In the genomic region with DNA sequence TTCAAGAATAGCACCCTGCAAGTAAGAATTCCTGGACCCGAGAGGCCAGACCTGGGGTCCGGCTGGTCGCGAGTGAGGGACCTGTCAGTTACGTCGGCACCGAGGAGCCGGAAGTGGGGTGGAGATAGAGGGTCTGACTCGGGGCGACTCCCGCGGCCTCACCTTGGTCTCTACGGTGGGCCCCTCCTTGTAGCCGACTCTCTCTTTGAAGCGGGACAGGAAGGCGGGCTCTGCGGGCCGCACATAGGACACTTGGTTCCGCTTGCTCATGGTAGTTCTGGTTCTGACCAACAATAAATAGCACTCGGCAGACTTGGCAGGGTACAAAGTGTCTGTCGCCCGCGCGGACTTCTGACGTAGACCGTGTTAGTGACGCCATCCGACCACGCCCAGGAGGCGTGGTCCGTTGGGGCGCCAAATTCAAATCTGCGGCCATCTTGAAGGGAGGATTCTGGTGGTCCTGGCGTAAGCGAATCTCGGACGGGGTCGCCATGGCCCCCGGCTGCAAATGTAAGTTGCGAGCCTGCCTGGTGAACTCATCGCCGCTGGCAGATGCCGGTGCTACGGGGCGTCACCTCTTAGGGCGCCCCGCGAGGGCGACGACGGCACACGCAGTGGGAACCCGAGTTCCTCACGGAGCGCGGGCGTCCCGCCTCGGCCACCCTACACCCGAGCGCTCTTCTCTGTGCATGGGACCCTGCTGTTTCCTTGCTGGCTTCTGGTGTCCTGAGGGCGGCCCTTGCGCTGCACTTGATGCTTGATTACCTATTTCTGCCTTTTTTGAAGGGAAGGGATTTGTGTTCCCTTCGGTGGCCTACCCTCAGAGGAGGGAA, we compare ENCODE assay signal across 8 mouse cellular contexts. TPM values are rescaled to one million over a fixed set of nuclear protein-coding genes. Genes with fewer than 3 reads are reported as not detected.
DNase-seq lines count a peak whose midpoint lies in the region; ATAC-seq and TF ChIP-seq lines count a peak whose summit lies in the region.

A gene (minus strand): TSS at position 358 of the 833 bp plus-strand sequence.
A gene (plus strand): TSS at position 404 of the 833 bp plus-strand sequence.

- peak within 1 kb of the TSS; percentile 64 for H3K4me3 ChIP-seq in embryonic facial prominence, embryonic 14.5 days (ENCODE audit: low read depth, low read length)
- H3K4me3 ChIP-seq in heart, adult 2 months: peak within 1 kb of the TSS; percentile 78
- peak within 1 kb of the TSS; percentile 89 for H3K4me3 ChIP-seq in limb, embryonic 14.5 days (replicated peaks; ENCODE audit: low read length)
- H3K4me3 ChIP-seq in midbrain, postnatal 0 days (ENCODE audit: low read depth, low read length): peak within 1 kb of the TSS; percentile 85

- H3K9ac ChIP-seq in embryonic facial prominence, embryonic 14.5 days (ENCODE audit: low read depth, low read length): peak within 1 kb of the TSS; percentile 83
- peak within 1 kb of the TSS; percentile 89 for H3K9ac ChIP-seq in heart, adult 2 months (ENCODE audit: low read depth, low read length)
- H3K9ac ChIP-seq in limb, embryonic 14.5 days (ENCODE audit: low read depth, low read length, severe bottlenecking): peak within 1 kb of the TSS; percentile 83
- peak within 1 kb of the TSS; percentile 83 for H3K9ac ChIP-seq in midbrain, postnatal 0 days (replicated peaks; ENCODE audit: low read length, poor library complexity, severe bottlenecking)

- H3K36me3 ChIP-seq in embryonic facial prominence, embryonic 14.5 days (ENCODE audit: control insufficient read depth, insufficient read depth, low read length): peaks cover 21% of the 10 kb centered on the region; the same call in 1 of the 2 replicates
- peaks cover 2% of the 10 kb centered on the region for H3K36me3 ChIP-seq in heart, adult 2 months (ENCODE audit: control insufficient read depth, insufficient read depth, low read length)
- peaks cover 15% of the 10 kb centered on the region for H3K36me3 ChIP-seq in limb, embryonic 14.5 days (ENCODE audit: control insufficient read depth, insufficient read depth, low read length)
- 0 out of 2 replicates have a peak, but pooled peaks cover 2% of the 10 kb centered on the region for H3K36me3 ChIP-seq in midbrain, postnatal 0 days (ENCODE audit: insufficient read depth, low read length)

- WGBS in embryonic facial prominence, embryonic 14.5 days: under 1% methylated on average over 52 of the region's 64 CpGs
- WGBS in heart, adult 2 months: under 1% methylated on average over 64 of the region's 64 CpGs
- under 1% methylated on average over 54 of the region's 64 CpGs for WGBS in limb, embryonic 14.5 days
- under 1% methylated on average over 60 of the region's 64 CpGs for WGBS in midbrain, postnatal 0 days

- ATAC-seq in embryonic facial prominence, embryonic 14.5 days (ENCODE audit: low read depth): peak; percentile 96
- ATAC-seq in limb, embryonic 14.5 days (ENCODE audit: low FRiP score, low read depth): peak; percentile 98
- peak; percentile 97 for ATAC-seq in midbrain, postnatal 0 days (ENCODE audit: low FRiP score)

- no peak for TF ChIP-seq EP300 in heart, adult 2 months (IDR thresholded peaks at IDR 0.05; ENCODE audit: insufficient read depth, low read depth, low read length)

- peak within 1 kb of the TSS; percentile 75 for H3K4me2 ChIP-seq in embryonic facial prominence, embryonic 14.5 days (ENCODE audit: low read depth, low read length)
- H3K4me2 ChIP-seq in limb, embryonic 14.5 days (replicated peaks; ENCODE audit: low read depth, low read length, severe bottlenecking): peak within 1 kb of the TSS; percentile 83
- H3K4me2 ChIP-seq in midbrain, postnatal 0 days (ENCODE audit: low read depth, low read length, poor library complexity, severe bottlenecking): peak within 1 kb of the TSS; percentile 96

- H3K27me3 ChIP-seq in embryonic facial prominence, embryonic 14.5 days (replicated peaks; ENCODE audit: control insufficient read depth, insufficient read depth, low read length): no peaks in the 10 kb centered on the region
- H3K27me3 ChIP-seq in heart, adult 2 months (ENCODE audit: control insufficient read depth, insufficient read depth, low read length): no peaks in the 10 kb centered on the region
- H3K27me3 ChIP-seq in limb, embryonic 14.5 days (ENCODE audit: control insufficient read depth, insufficient read depth, low read length): no peaks in the 10 kb centered on the region
- H3K27me3 ChIP-seq in midbrain, postnatal 0 days (ENCODE audit: insufficient read depth, low read length): no peaks in the 10 kb centered on the region

- H3K27ac ChIP-seq in embryonic facial prominence, embryonic 14.5 days (replicated peaks; ENCODE audit: low read depth, low read length): peak within 1 kb of the TSS; percentile 66
- peak within 1 kb of the TSS; percentile 86 for H3K27ac ChIP-seq in heart, adult 2 months
- peak within 1 kb of the TSS; percentile 73 for H3K27ac ChIP-seq in limb, embryonic 14.5 days (replicated peaks; ENCODE audit: low read depth, low read length)
- peak within 1 kb of the TSS; percentile 78 for H3K27ac ChIP-seq in midbrain, postnatal 0 days (ENCODE audit: low read depth, low read length)

- peaks cover 3% of the 10 kb centered on the region for H3K4me1 ChIP-seq in embryonic facial prominence, embryonic 14.5 days (ENCODE audit: control insufficient read depth, insufficient read depth, low read length)
- no peaks in the 10 kb centered on the region for H3K4me1 ChIP-seq in heart, adult 2 months (ENCODE audit: control insufficient read depth, insufficient read depth, low read length)
- peaks cover 9% of the 10 kb centered on the region for H3K4me1 ChIP-seq in limb, embryonic 14.5 days (ENCODE audit: control insufficient read depth, insufficient read depth, low read length)
- H3K4me1 ChIP-seq in midbrain, postnatal 0 days (ENCODE audit: insufficient read depth, low read length): no peaks in the 10 kb centered on the region

- TF ChIP-seq POLR2A in heart, adult 2 months (IDR thresholded peaks at IDR 0.05; ENCODE audit: insufficient read depth, low read depth, low read length): peak; percentile 69
- TF ChIP-seq POLR2A in limb, embryonic 14.5 days (IDR thresholded peaks at IDR 0.05; ENCODE audit: borderline replicate concordance, extremely low read depth, insufficient read depth, insufficient read length): 0 out of 2 replicates have a peak, but pooled peaks have one; percentile 38

- TF ChIP-seq CTCF in heart, adult 2 months (IDR thresholded peaks at IDR 0.05): peak; percentile 41
- TF ChIP-seq CTCF in midbrain, postnatal 0 days (IDR thresholded peaks at IDR 0.05): no peak

- H3K79me2 ChIP-seq in heart, adult 2 months (replicated peaks; ENCODE audit: control insufficient read depth, insufficient read depth, low read length): 0 out of 2 replicates have a peak, but pooled peaks cover 2% of the 10 kb centered on the region

- no peaks in the 10 kb centered on the region for H3K9me3 ChIP-seq in embryonic facial prominence, embryonic 14.5 days (ENCODE audit: control insufficient read depth, low read length)
- no peaks in the 10 kb centered on the region for H3K9me3 ChIP-seq in limb, embryonic 14.5 days (ENCODE audit: control insufficient read depth, low read length)
- H3K9me3 ChIP-seq in midbrain, postnatal 0 days (ENCODE audit: low read length): no peaks in the 10 kb centered on the region

- intact Hi-C loops in heart, adult 2 months (cut with DNase I): loop anchor here (5.0 kb wide), 4 partner anchors 71 to 161 kb away; a partner anchor contains a TSS

- peak; percentile 88 for DNase-seq in 3T3-L1 (ENCODE audit: low read depth, low spot score)
- peak; percentile 88 to 91 for DNase-seq in adrenal gland, postnatal 4 days (ENCODE audit: low spot score in 2 of 2)
- DNase-seq in embryonic facial prominence, embryonic 14.5 days (ENCODE audit: low spot score): peak; percentile 94
- DNase-seq in heart, adult 2 months: peak; percentile 91 to 96
- peak; percentile 84 to 94 for DNase-seq in kidney, adult 8-10 months
- peak; percentile 95 for DNase-seq in limb, embryonic 14.5 days (ENCODE audit: low spot score)
- peak; percentile 94 for DNase-seq in midbrain, postnatal 0 days (ENCODE audit: low spot score)
- DNase-seq in spleen, postnatal 14 days (ENCODE audit: low spot score in 2 of 2): peak; percentile 90 to 95

RNA-seq across cellular contexts. Expression of the first gene that starts in this region (rescaled TPM):
- total RNA-seq in adrenal gland, postnatal 4 days (2021): 10 to 100 TPM; 35.7 to 45.3 TPM
- polyA plus RNA-seq in embryonic facial prominence, embryonic 14.5 days (2014; fragmentation: Nextera tagmentation; extraction: Ambion mirVana): 35.0 and 35.9 TPM in 2 replicates
- total RNA-seq in heart, adult 2 months (2021): 10 to 100 TPM; 16.1 to 18.9 TPM
- polyA plus RNA-seq in heart, adult 2 months (2012; rRNA removed): 3.0 and 5.3 TPM in 2 replicates
- 17.6 and 19.3 TPM in 2 replicates for polyA plus RNA-seq in limb, embryonic 14.5 days (2012; rRNA removed)
- polyA plus RNA-seq in limb, embryonic 14.5 days (2014; fragmentation: Nextera tagmentation; extraction: Ambion mirVana): 34.5 and 38.0 TPM in 2 replicates
- total RNA-seq in midbrain, postnatal 0 days (2014; rRNA removed): 14.2 and 16.1 TPM in 2 replicates
- polyA plus RNA-seq in midbrain, postnatal 0 days (2015; fragmentation: Nextera tagmentation; extraction: Ambion mirVana): 35.9 and 39.2 TPM in 2 replicates

RNA-seq across cellular contexts. Expression of the second gene that starts in this region (rescaled TPM):
- total RNA-seq in adrenal gland, postnatal 4 days (2021): 10 to 100 TPM; 21.2 to 26.0 TPM
- polyA plus RNA-seq in embryonic facial prominence, embryonic 14.5 days (2014; fragmentation: Nextera tagmentation; extraction: Ambion mirVana): 23.9 and 27.4 TPM in 2 replicates
- total RNA-seq in heart, adult 2 months (2021): under 1 TPM; 0.13 to 0.34 TPM
- polyA plus RNA-seq in heart, adult 2 months (2012; rRNA removed): 0.21 and 1.3 TPM in 2 replicates
- polyA plus RNA-seq in limb, embryonic 14.5 days (2012; rRNA removed): 44.9 and 60.3 TPM in 2 replicates
- polyA plus RNA-seq in limb, embryonic 14.5 days (2014; fragmentation: Nextera tagmentation; extraction: Ambion mirVana): 36.6 and 39.6 TPM in 2 replicates
- total RNA-seq in midbrain, postnatal 0 days (2014; rRNA removed): 6.8 and 20.1 TPM in 2 replicates
- 2.9 and 4.8 TPM in 2 replicates for polyA plus RNA-seq in midbrain, postnatal 0 days (2015; fragmentation: Nextera tagmentation; extraction: Ambion mirVana)

Comparison
In these comparisons a context has a peak if more than half of its experiments do, and no peak if none do; other contexts are left out.
1. Peak in every context shown above with its lines: DNase-seq, ATAC-seq, H3K4me3 ChIP-seq and H3K27ac ChIP-seq.